Mouse (Mus musculus): ENCODE measurements at regions not wholly inside any gene's neighbourhood (a gene's known extent, or its start where the extent isn't known, plus 50 kb on each side); places are given as distances from the start of the nearest gene placed in this dataset.
"Not testable (repeated sequence)": the region's sequence is repeated elsewhere in the genome, so short reads cannot be mapped to it uniquely, and the experiment has no call there.

- H3K27ac ChIP-seq (ENCODE audit: low read length) = no peak overlapping the region
- 0 out of 2 replicates have a peak, but pooled peaks cover 3% of the 10 kb centered on the region for H3K9me3 ChIP-seq (ENCODE audit: control insufficient read depth, low read depth, low read length)
- no peaks in the 10 kb centered on the region for H3K27me3 ChIP-seq (ENCODE audit: control insufficient read depth, insufficient read depth, low read length)
- no peak for ATAC-seq (ENCODE audit: insufficient number of reproducible peaks, insufficient read depth, low FRiP score, low read depth)
- H3K4me3 ChIP-seq (ENCODE audit: low read depth, low read length) = no peak overlapping the region
- WGBS = 80% methylated on average over 3 of the region's 3 CpGs
- no peak overlapping the region for H3K9ac ChIP-seq (replicated peaks; ENCODE audit: low read depth, low read length)
- no peak overlapping the region for H3K4me2 ChIP-seq (replicated peaks; ENCODE audit: low read depth, low read length)
- no peaks in the 10 kb centered on the region for H3K4me1 ChIP-seq (ENCODE audit: control insufficient read depth, insufficient read depth, low read length)
- no peaks in the 10 kb centered on the region for H3K36me3 ChIP-seq (ENCODE audit: control insufficient read depth, insufficient read depth, low read length)
These were observed 147.9 kb upstream of the Krtap11-1 start for GRCm38 (mm10) chr16:89718921-89719320.

- H3K4me3 ChIP-seq (ENCODE audit: low read depth, low read length); H3K27ac ChIP-seq (ENCODE audit: low read length); H3K4me1 ChIP-seq (ENCODE audit: control insufficient read depth, insufficient read depth, low read length); ATAC-seq (ENCODE audit: insufficient number of reproducible peaks, insufficient read depth, low FRiP score, low read depth); H3K27me3 ChIP-seq (ENCODE audit: control insufficient read depth, insufficient read depth, low read length); H3K9me3 ChIP-seq (ENCODE audit: control insufficient read depth, low read depth, low read length); H3K36me3 ChIP-seq (ENCODE audit: control insufficient read depth, insufficient read depth, low read length); H3K4me2 ChIP-seq (replicated peaks; ENCODE audit: low read depth, low read length); H3K9ac ChIP-seq (replicated peaks; ENCODE audit: low read depth, low read length): not testable (repeated sequence)
- 92% methylated on average over 8 of the region's 8 CpGs for WGBS
These were observed 144.7 kb upstream of the Krtap11-1 start for GRCm38 (mm10) chr16:89715716-89716115.

DNA sequence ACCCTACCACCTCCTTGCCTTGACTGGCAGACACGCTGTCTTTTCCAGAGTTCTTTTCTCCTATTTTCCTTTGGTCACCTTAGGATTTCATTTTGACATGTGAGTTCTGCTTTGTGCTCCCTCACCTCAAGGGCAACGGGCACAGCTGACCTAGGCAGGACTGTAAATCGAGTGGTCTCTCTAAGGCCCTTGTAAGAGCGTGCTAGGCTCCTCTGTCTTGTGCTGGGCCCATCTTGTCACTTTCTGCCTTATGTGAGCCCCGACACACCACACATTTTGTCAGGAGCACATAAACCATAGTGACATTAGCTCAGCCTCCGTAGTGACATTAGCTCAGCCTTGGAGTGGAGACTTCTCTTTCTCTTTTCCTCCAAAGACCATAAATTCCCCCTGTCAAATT lies 133.3 kb upstream of the Krtap11-1 start:
- Histone ChIP-seq H3K4me1 (ENCODE audit: control insufficient read depth, insufficient read depth, low read length) (0 out of 2 replicates have a peak, but pooled peaks cover 4% of the 10 kb centered on the region), H3K9me3 (ENCODE audit: control insufficient read depth, low read depth, low read length) (no peaks in the 10 kb centered on the region), H3K4me3 (ENCODE audit: low read depth, low read length) (no peak overlapping the region), H3K9ac (replicated peaks; ENCODE audit: low read depth, low read length) (no peak overlapping the region), H3K36me3 (ENCODE audit: control insufficient read depth, insufficient read depth, low read length) (no peaks in the 10 kb centered on the region), H3K27me3 (ENCODE audit: control insufficient read depth, insufficient read depth, low read length) (no peaks in the 10 kb centered on the region), H3K4me2 (replicated peaks; ENCODE audit: low read depth, low read length) (no peak overlapping the region), H3K27ac (ENCODE audit: low read length) (no peak overlapping the region)
- 76% methylated on average over 6 of the region's 6 CpGs for WGBS
- ATAC-seq (ENCODE audit: insufficient number of reproducible peaks, insufficient read depth, low FRiP score, low read depth) = no peak

DNA sequence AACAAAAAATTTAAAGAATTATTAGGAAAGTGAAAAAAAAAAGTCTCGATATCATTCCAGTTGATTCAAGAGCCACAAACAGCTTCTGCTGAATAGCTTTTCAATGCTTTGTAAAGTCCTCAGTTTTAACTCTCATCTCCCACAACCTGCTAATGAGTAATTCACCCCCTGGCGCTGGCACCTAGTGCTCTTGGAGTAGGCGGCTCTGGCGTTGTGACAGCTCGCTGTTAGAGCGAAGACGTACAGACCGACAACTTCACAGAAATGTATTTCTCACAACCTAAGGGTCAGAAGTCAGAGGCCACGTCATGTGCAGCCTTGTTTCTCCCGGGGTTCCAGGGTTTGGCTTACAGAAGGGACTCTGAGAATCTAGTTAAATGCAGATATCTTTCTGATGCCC lies 132.2 kb upstream of the Krtap11-1 start:
- H3K4me2 ChIP-seq (replicated peaks; ENCODE audit: low read depth, low read length) = no peak overlapping the region
- H3K27ac ChIP-seq (ENCODE audit: low read length) = no peak overlapping the region
- 63% methylated on average over 10 of the region's 10 CpGs for WGBS
- ATAC-seq (ENCODE audit: insufficient number of reproducible peaks, insufficient read depth, low FRiP score, low read depth) = no peak
- H3K36me3 ChIP-seq (ENCODE audit: control insufficient read depth, insufficient read depth, low read length) = no peaks in the 10 kb centered on the region
- 0 out of 2 replicates have a peak, but pooled peaks cover 9% of the 10 kb centered on the region for H3K4me1 ChIP-seq (ENCODE audit: control insufficient read depth, insufficient read depth, low read length)
- no peak overlapping the region for H3K9ac ChIP-seq (replicated peaks; ENCODE audit: low read depth, low read length)
- no peak overlapping the region for H3K4me3 ChIP-seq (ENCODE audit: low read depth, low read length)
- no peaks in the 10 kb centered on the region for H3K27me3 ChIP-seq (ENCODE audit: control insufficient read depth, insufficient read depth, low read length)
- H3K9me3 ChIP-seq (ENCODE audit: control insufficient read depth, low read depth, low read length) = no peaks in the 10 kb centered on the region

DNA sequence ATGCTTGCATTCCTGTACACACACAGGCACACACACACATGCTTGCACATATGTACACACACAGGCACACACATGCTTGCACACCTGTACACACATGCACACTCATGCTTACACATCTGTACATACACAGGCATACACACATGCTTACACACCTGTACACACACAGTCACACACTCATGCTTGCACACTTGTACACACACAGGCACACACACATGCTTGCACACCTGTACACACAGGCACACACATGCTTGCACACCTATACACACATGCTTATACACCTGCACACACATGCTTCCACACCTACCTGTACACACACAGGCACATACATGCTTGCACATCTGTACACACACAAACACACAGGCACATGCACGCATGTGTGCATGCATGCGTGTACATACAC lies 131.4 kb upstream of the Krtap11-1 start:
- Histone ChIP-seq H3K4me3 (ENCODE audit: low read depth, low read length) (no peak overlapping the region), H3K9me3 (ENCODE audit: control insufficient read depth, low read depth, low read length) (no peaks in the 10 kb centered on the region), H3K36me3 (ENCODE audit: control insufficient read depth, insufficient read depth, low read length) (no peaks in the 10 kb centered on the region), H3K4me2 (replicated peaks; ENCODE audit: low read depth, low read length) (no peak overlapping the region), H3K4me1 (ENCODE audit: control insufficient read depth, insufficient read depth, low read length) (0 out of 2 replicates have a peak, but pooled peaks cover 9% of the 10 kb centered on the region), H3K27me3 (ENCODE audit: control insufficient read depth, insufficient read depth, low read length) (no peaks in the 10 kb centered on the region), H3K27ac (ENCODE audit: low read length) (no peak overlapping the region), H3K9ac (replicated peaks; ENCODE audit: low read depth, low read length) (no peak overlapping the region)
- WGBS = 93% methylated on average over 2 of the region's 2 CpGs
- no peak for ATAC-seq (ENCODE audit: insufficient number of reproducible peaks, insufficient read depth, low FRiP score, low read depth)

GRCm38 (mm10) chr16:89701741-89702140 lies 130.8 kb upstream of the Krtap11-1 start:
- 0 out of 2 replicates have a peak, but pooled peaks cover 9% of the 10 kb centered on the region for H3K4me1 ChIP-seq (ENCODE audit: control insufficient read depth, insufficient read depth, low read length)
- H3K27me3 ChIP-seq (ENCODE audit: control insufficient read depth, insufficient read depth, low read length) = no peaks in the 10 kb centered on the region
- no peaks in the 10 kb centered on the region for H3K36me3 ChIP-seq (ENCODE audit: control insufficient read depth, insufficient read depth, low read length)
- ATAC-seq (ENCODE audit: insufficient number of reproducible peaks, insufficient read depth, low FRiP score, low read depth) = no peak
- no peak overlapping the region for H3K4me3 ChIP-seq (ENCODE audit: low read depth, low read length)
- no peak overlapping the region for H3K9ac ChIP-seq (replicated peaks; ENCODE audit: low read depth, low read length)
- no peak overlapping the region for H3K4me2 ChIP-seq (replicated peaks; ENCODE audit: low read depth, low read length)
- no peak overlapping the region for H3K27ac ChIP-seq (ENCODE audit: low read length)
- 90% methylated on average over 8 of the region's 8 CpGs for WGBS
- no peaks in the 10 kb centered on the region for H3K9me3 ChIP-seq (ENCODE audit: control insufficient read depth, low read depth, low read length)

DNA sequence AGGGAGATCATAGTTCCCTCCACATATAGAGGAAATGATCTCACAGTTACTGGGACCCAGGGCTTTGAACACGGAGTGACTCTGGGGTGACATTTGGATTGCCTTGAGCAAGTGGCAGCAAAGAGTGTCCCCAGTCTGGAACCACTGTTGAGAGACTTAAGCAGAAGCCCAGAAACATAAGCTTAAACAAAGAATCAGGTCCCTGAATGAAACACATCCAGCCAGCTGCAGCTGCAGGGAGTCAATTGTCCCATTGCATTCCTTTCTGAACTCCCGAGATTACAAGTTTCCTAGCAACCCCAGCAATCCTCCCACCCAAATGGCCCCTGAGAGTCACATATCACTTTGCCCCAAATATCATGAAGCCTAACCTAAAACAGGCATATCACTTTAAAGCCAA lies 128.7 kb upstream of the Krtap11-1 start:
- peak; percentile 16; the same call in 1 of the 2 replicates for ATAC-seq (ENCODE audit: insufficient number of reproducible peaks, insufficient read depth, low FRiP score, low read depth)
- peak overlapping the region; percentile 39; the same call in 1 of the 2 replicates for H3K27ac ChIP-seq (ENCODE audit: low read length)

DNA sequence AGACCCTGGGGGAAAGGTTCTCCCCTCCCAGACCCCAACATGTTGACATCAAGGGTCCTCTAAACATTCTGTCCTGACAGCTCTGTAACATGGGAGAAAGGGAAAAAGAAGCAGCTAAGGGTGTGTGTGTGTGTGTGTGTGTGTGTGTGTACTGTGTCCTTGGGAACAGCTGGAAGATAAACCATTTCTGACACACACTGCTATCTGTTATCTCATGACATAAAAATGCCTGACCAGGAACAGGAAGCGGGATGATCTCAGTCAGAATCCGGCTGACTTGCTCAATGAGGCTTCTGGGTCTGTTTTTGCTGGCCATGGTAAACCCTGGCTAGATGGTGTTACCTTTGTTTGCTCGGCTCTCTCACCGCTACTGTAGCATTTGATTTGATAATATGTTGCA lies 124.8 kb upstream of the Krtap11-1 start:
- no peaks in the 10 kb centered on the region for H3K27me3 ChIP-seq (ENCODE audit: control insufficient read depth, insufficient read depth, low read length)
- H3K9me3 ChIP-seq (ENCODE audit: control insufficient read depth, low read depth, low read length) = no peaks in the 10 kb centered on the region
- no peaks in the 10 kb centered on the region for H3K36me3 ChIP-seq (ENCODE audit: control insufficient read depth, insufficient read depth, low read length)
- ATAC-seq (ENCODE audit: insufficient number of reproducible peaks, insufficient read depth, low FRiP score, low read depth) = no peak
- H3K9ac ChIP-seq (replicated peaks; ENCODE audit: low read depth, low read length) = no peak overlapping the region
- H3K4me3 ChIP-seq (ENCODE audit: low read depth, low read length) = no peak overlapping the region
- 0 out of 2 replicates have a peak, but pooled peaks cover 9% of the 10 kb centered on the region for H3K4me1 ChIP-seq (ENCODE audit: control insufficient read depth, insufficient read depth, low read length)
- no peak overlapping the region for H3K27ac ChIP-seq (ENCODE audit: low read length)
- 56% methylated on average over 4 of the region's 4 CpGs for WGBS
- no peak overlapping the region for H3K4me2 ChIP-seq (replicated peaks; ENCODE audit: low read depth, low read length)

More for the DNA sequence above, 128.7 kb upstream of the Krtap11-1 start:
- Histone ChIP-seq H3K9me3 (ENCODE audit: control insufficient read depth, low read depth, low read length) (no peaks in the 10 kb centered on the region), H3K4me1 (ENCODE audit: control insufficient read depth, insufficient read depth, low read length) (0 out of 2 replicates have a peak, but pooled peaks cover 9% of the 10 kb centered on the region), H3K27me3 (ENCODE audit: control insufficient read depth, insufficient read depth, low read length) (no peaks in the 10 kb centered on the region), H3K4me3 (ENCODE audit: low read depth, low read length) (no peak overlapping the region), H3K9ac (replicated peaks; ENCODE audit: low read depth, low read length) (no peak overlapping the region), H3K36me3 (ENCODE audit: control insufficient read depth, insufficient read depth, low read length) (no peaks in the 10 kb centered on the region), H3K4me2 (replicated peaks; ENCODE audit: low read depth, low read length) (no peak overlapping the region)
- 15% methylated on average over 2 of the region's 2 CpGs for WGBS

- Histone ChIP-seq H3K27me3 (ENCODE audit: control insufficient read depth, insufficient read depth, low read length) (no peaks in the 10 kb centered on the region), H3K4me3 (ENCODE audit: low read depth, low read length) (no peak overlapping the region), H3K27ac (ENCODE audit: low read length) (no peak overlapping the region), H3K36me3 (ENCODE audit: control insufficient read depth, insufficient read depth, low read length) (no peaks in the 10 kb centered on the region), H3K9ac (replicated peaks; ENCODE audit: low read depth, low read length) (no peak overlapping the region), H3K9me3 (ENCODE audit: control insufficient read depth, low read depth, low read length) (no peaks in the 10 kb centered on the region), H3K4me2 (replicated peaks; ENCODE audit: low read depth, low read length) (no peak overlapping the region), H3K4me1 (ENCODE audit: control insufficient read depth, insufficient read depth, low read length) (0 out of 2 replicates have a peak, but pooled peaks cover 9% of the 10 kb centered on the region)
- no peak for ATAC-seq (ENCODE audit: insufficient number of reproducible peaks, insufficient read depth, low FRiP score, low read depth)
- WGBS = 44% methylated on average over 7 of the region's 7 CpGs
These were observed 124.4 kb upstream of the Krtap11-1 start for GRCm38 (mm10) chr16:89695406-89695805.
